Mouse (Mus musculus): ENCODE data around the gene Ttc30a1. TPM values are rescaled to one million over a fixed set of nuclear protein-coding genes. Genes with fewer than 3 reads are reported as not detected.

Ttc30a1 gene
- polyA plus RNA-seq, 2 experiments, result 1.0 to 1.4 TPM

- no peak overlapping the region for H3K4me3 ChIP-seq (ENCODE audit: insufficient read depth in 1 of 2, low read depth in 2 of 2, low read length in 2 of 2)
- DNase-seq (ENCODE audit: low read depth in 3 of 3, low spot score in 3 of 3) (no peak), ATAC-seq (ENCODE audit: insufficient read depth) (no peak)
- H3K27me3 ChIP-seq (ENCODE audit: control insufficient read depth, insufficient read depth, low read length), result no peaks in the 10 kb centered on the region
- no peak overlapping the region for H3K9ac ChIP-seq (replicated peaks)
- no peak for TF ChIP-seq EP300 (IDR thresholded peaks at IDR 0.05; ENCODE audit: low read depth)
- TF ChIP-seq CTCF (IDR thresholded peaks at IDR 0.05; ENCODE audit: low read depth), result no peak
- 60% methylated on average over 12 of the region's 12 CpGs for WGBS (ENCODE audit: insufficient replicate concordance)
- no peak overlapping the region for H3K27ac ChIP-seq
- H3K36me3 ChIP-seq (replicated peaks; ENCODE audit: control insufficient read depth, insufficient read depth, low read depth), result no peaks in the 10 kb centered on the region
- H3K4me2 ChIP-seq (ENCODE audit: low read depth), result no peak overlapping the region
- H3K9me3 ChIP-seq (ENCODE audit: control insufficient read depth, low read length), result no peaks in the 10 kb centered on the region
- H3K4me1 ChIP-seq (replicated peaks; ENCODE audit: control insufficient read depth in 2 of 2, insufficient read depth in 2 of 2, low read length in 1 of 2), result peaks cover 0 to 3% of the 10 kb centered on the region in 2 experiments; a peak in 1 of 4 replicates
Measured at GRCm38 (mm10) chr2:75999636-76000035, 17.9 kb upstream of the Ttc30a1 start.

- no peak for DNase-seq (ENCODE audit: low read depth in 3 of 3, low spot score in 3 of 3)
- Histone ChIP-seq H3K27ac (no peak overlapping the region), H3K4me1 (replicated peaks; ENCODE audit: control insufficient read depth in 2 of 2, insufficient read depth in 2 of 2, low read length in 1 of 2) (peaks cover 0 to 3% of the 10 kb centered on the region in 2 experiments; a peak in 1 of 4 replicates), H3K9ac (replicated peaks) (no peak overlapping the region), H3K36me3 (replicated peaks; ENCODE audit: control insufficient read depth, insufficient read depth, low read depth) (no peaks in the 10 kb centered on the region), H3K4me3 (ENCODE audit: insufficient read depth in 1 of 2, low read depth in 2 of 2, low read length in 2 of 2) (no peak overlapping the region), H3K9me3 (ENCODE audit: control insufficient read depth, low read length) (no peaks in the 10 kb centered on the region), H3K27me3 (ENCODE audit: control insufficient read depth, insufficient read depth, low read length) (no peaks in the 10 kb centered on the region), H3K4me2 (ENCODE audit: low read depth) (no peak overlapping the region)
- 49% methylated on average over 8 of the region's 8 CpGs for WGBS (ENCODE audit: insufficient replicate concordance)
- TF ChIP-seq EP300 (IDR thresholded peaks at IDR 0.05; ENCODE audit: low read depth) (no peak), CTCF (IDR thresholded peaks at IDR 0.05; ENCODE audit: low read depth) (no peak)
- no peak for ATAC-seq (ENCODE audit: insufficient read depth)
Measured at GRCm38 (mm10) chr2:75998692-75999091, 16.9 kb upstream of the Ttc30a1 start.

- Histone ChIP-seq H3K27me3 (ENCODE audit: control insufficient read depth, insufficient read depth, low read length) (no peaks in the 10 kb centered on the region), H3K4me3 (ENCODE audit: insufficient read depth in 1 of 2, low read depth in 2 of 2, low read length in 2 of 2) (no peak overlapping the region), H3K4me1 (replicated peaks; ENCODE audit: control insufficient read depth in 2 of 2, insufficient read depth in 2 of 2, low read length in 1 of 2) (peaks cover 0 to 3% of the 10 kb centered on the region in 2 experiments; a peak in 1 of 4 replicates), H3K36me3 (replicated peaks; ENCODE audit: control insufficient read depth, insufficient read depth, low read depth) (no peaks in the 10 kb centered on the region), H3K9ac (replicated peaks) (no peak overlapping the region), H3K4me2 (ENCODE audit: low read depth) (no peak overlapping the region), H3K9me3 (ENCODE audit: control insufficient read depth, low read length) (no peaks in the 10 kb centered on the region), H3K27ac (no peak overlapping the region)
- TF ChIP-seq EP300 (IDR thresholded peaks at IDR 0.05; ENCODE audit: low read depth) (no peak), CTCF (IDR thresholded peaks at IDR 0.05; ENCODE audit: low read depth) (no peak)
- no peak for ATAC-seq (ENCODE audit: insufficient read depth)
- DNase-seq (ENCODE audit: low read depth in 3 of 3, low spot score in 3 of 3), result no peak
- 51% methylated on average over 12 of the region's 12 CpGs for WGBS (ENCODE audit: insufficient replicate concordance)
Measured at GRCm38 (mm10) chr2:75997726-75998125, 16.0 kb upstream of the Ttc30a1 start.

GRCm38 (mm10) chr2:75994841-75995240 lies 13.1 kb upstream of the Ttc30a1 start:
- Histone ChIP-seq H3K4me3 (ENCODE audit: insufficient read depth in 1 of 2, low read depth in 2 of 2, low read length in 2 of 2) (no peak overlapping the region), H3K36me3 (replicated peaks; ENCODE audit: control insufficient read depth, insufficient read depth, low read depth) (no peaks in the 10 kb centered on the region), H3K9ac (replicated peaks) (no peak overlapping the region), H3K9me3 (ENCODE audit: control insufficient read depth, low read length) (no peaks in the 10 kb centered on the region), H3K27ac (no peak overlapping the region), H3K27me3 (ENCODE audit: control insufficient read depth, insufficient read depth, low read length) (no peaks in the 10 kb centered on the region), H3K4me2 (ENCODE audit: low read depth) (no peak overlapping the region), H3K4me1 (replicated peaks; ENCODE audit: control insufficient read depth in 2 of 2, insufficient read depth in 2 of 2, low read length in 1 of 2) (peaks cover 0 to 3% of the 10 kb centered on the region in 2 experiments; a peak in 1 of 4 replicates)
- ATAC-seq (ENCODE audit: insufficient read depth), result no peak
- 75% methylated on average over 11 of the region's 11 CpGs for WGBS (ENCODE audit: insufficient replicate concordance)
- TF ChIP-seq EP300 (IDR thresholded peaks at IDR 0.05; ENCODE audit: low read depth), result no peak
- TF ChIP-seq CTCF (IDR thresholded peaks at IDR 0.05; ENCODE audit: low read depth), result no peak
- no peak for DNase-seq (ENCODE audit: low read depth in 3 of 3, low spot score in 3 of 3)

- 51% methylated on average over 6 of the region's 6 CpGs for WGBS (ENCODE audit: insufficient replicate concordance)
- no peak overlapping the region for H3K27ac ChIP-seq
- no peaks in the 10 kb centered on the region for H3K4me1 ChIP-seq (replicated peaks; ENCODE audit: control insufficient read depth in 2 of 2, insufficient read depth in 2 of 2, low read length in 1 of 2)
- ATAC-seq (ENCODE audit: insufficient read depth) (no peak), DNase-seq (ENCODE audit: low read depth in 3 of 3, low spot score in 3 of 3) (no peak)
- H3K36me3 ChIP-seq (replicated peaks; ENCODE audit: control insufficient read depth, insufficient read depth, low read depth), result no peaks in the 10 kb centered on the region
- H3K27me3 ChIP-seq (ENCODE audit: control insufficient read depth, insufficient read depth, low read length), result no peaks in the 10 kb centered on the region; the same call in 1 of the 2 replicates
- TF ChIP-seq CTCF (IDR thresholded peaks at IDR 0.05; ENCODE audit: low read depth), result no peak
- no peak for TF ChIP-seq EP300 (IDR thresholded peaks at IDR 0.05; ENCODE audit: low read depth)
- H3K9ac ChIP-seq (replicated peaks), result no peak overlapping the region
- no peak overlapping the region for H3K4me2 ChIP-seq (ENCODE audit: low read depth)
- H3K9me3 ChIP-seq (ENCODE audit: control insufficient read depth, low read length), result no peaks in the 10 kb centered on the region
- H3K4me3 ChIP-seq (ENCODE audit: insufficient read depth in 1 of 2, low read depth in 2 of 2, low read length in 2 of 2), result no peak overlapping the region
Measured at GRCm38 (mm10) chr2:75991581-75992205, 9.9 kb upstream of the Ttc30a1 start.

Measured in liver, embryonic 14.5 days (tissue).